Mouse (Mus musculus) cerebellum, postnatal 25 days (tissue): Measurements from ENCODE around the gene 1500009C09Rik.
A peak's percentile ranks its signal among the peaks of the same experiment; 100 is the strongest.

Source experiments
- DNase-seq, 2 experiments: peaks; one replicate each; pipeline ENCODE4 v3.0.0; 2021; ENCODE audit warnings: mixed read lengths in 2 of 2

The 1500009C09Rik gene

DNA sequence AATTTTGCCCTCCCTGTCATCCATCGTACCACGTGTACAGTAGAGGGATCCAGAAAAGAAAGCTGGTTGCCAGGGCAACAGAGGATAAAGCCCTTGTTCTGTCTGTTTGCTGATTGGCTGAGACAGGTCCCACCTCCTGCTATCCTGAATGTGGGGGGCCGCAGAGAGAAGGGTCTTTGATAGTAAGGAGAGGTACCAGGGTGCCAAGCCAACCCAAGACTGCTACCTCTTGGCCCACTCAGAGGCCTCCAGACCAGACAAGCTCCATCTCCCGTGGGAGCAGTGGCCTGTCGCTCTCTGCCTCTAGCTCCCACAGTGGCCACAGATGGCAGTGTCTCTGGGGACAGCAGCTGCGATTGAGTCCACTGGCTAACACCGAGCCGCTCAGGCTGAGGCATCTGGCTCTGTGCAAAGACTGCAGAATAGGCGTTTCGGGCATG is 3.8 kb downstream of the 1500009C09Rik start:
- peak; percentile 71 to 76 for DNase-seq

DNA sequence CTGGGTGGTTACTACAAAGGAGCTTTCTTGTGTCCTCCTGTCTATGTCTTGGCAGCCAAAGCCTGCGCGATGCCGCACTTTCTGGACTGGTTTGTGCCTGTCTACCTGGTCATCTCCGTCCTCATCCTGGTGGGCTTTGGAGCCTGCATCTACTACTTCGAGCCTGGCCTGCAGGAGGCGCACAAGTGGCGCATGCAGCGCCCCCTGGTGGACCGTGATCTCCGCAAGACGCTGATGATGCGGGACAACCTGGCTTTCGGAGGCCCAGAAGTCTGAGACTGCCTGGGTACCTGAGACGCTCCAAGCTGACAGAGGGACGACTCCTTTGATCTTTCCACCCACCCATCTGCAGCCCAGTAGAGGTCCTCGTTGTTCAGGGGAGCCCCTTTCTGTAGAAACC is 7.3 kb downstream of the 1500009C09Rik start:
- DNase-seq = peak; percentile 80 to 89

DNA sequence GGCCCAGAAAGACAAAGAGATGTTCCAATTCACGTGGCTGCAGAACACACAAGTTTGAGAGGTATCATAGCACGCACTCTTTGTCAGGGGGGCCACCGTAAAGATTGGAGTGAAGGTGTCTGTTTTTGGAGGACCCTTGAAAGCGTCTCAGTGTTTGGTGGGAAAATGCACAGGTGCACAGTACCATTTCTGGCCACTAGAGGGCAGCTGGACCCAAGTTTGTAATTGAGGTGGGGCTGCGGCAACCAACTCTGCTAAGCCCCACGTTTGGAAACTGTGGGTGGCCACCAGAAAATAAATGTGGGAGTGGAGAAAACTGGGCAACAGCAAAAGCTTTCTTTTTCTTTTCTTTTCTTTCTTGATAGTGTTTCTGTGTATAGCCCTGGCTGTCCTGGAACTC is 14.2 kb downstream of the 1500009C09Rik start:
- peak; percentile 84 to 88 for DNase-seq

- no peak for DNase-seq
Observed at GRCm38 (mm10) chr15:82268185-82268584, 16.0 kb downstream of the 1500009C09Rik start.

DNA sequence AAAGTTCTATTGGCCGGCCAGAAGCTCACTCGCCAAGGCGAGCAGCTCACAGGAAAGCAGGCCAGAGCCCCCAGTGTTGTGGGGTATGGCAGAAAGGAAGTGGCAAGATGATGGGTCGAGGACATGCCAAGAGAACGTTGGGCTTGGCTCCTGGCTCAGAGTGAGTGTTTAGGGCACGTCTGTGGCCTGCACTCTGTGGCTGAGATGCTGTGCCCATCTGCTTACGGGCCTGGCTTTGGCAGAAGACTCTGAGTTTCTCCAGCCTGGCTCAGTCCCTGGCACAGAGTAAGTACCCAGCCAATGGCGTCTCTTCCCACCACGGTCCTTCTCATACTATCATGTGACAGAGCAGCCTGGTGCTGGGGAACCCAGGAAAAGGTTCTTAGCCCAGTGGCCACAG is 16.6 kb downstream of the 1500009C09Rik start:
- DNase-seq = peak; percentile 71 to 77

DNA sequence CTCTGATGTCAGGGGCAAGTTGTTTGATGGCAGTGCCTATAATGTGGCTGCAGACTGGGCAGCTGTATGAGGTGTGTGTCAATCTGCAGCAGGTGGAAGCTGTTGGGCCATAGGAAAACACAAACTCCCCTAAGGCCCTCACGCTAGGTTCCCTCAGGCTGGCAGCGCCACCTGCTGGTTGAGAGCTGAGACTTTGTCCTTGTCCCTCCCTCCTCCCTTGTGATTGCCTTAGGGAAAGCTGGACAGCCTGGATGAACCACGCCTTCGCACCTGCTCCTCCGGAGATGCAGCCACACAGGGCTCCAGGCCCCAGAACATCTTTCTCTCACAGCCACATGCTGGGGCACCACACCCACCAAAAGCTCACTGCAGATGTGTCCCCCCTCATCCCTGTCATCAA is 19.0 kb downstream of the 1500009C09Rik start:
- peak; percentile 86 to 93 for DNase-seq

- DNase-seq = peak; percentile 56 to 65
Observed at GRCm38 (mm10) chr15:82272295-82272694, 20.1 kb downstream of the 1500009C09Rik start.

GRCm38 (mm10) chr15:82274593-82274926 is 22.4 kb downstream of the 1500009C09Rik start, which contains the start of gene Sept3:
Gene Sept3 (plus strand): TSS chr15:82274893.
- DNase-seq = no peak

DNA sequence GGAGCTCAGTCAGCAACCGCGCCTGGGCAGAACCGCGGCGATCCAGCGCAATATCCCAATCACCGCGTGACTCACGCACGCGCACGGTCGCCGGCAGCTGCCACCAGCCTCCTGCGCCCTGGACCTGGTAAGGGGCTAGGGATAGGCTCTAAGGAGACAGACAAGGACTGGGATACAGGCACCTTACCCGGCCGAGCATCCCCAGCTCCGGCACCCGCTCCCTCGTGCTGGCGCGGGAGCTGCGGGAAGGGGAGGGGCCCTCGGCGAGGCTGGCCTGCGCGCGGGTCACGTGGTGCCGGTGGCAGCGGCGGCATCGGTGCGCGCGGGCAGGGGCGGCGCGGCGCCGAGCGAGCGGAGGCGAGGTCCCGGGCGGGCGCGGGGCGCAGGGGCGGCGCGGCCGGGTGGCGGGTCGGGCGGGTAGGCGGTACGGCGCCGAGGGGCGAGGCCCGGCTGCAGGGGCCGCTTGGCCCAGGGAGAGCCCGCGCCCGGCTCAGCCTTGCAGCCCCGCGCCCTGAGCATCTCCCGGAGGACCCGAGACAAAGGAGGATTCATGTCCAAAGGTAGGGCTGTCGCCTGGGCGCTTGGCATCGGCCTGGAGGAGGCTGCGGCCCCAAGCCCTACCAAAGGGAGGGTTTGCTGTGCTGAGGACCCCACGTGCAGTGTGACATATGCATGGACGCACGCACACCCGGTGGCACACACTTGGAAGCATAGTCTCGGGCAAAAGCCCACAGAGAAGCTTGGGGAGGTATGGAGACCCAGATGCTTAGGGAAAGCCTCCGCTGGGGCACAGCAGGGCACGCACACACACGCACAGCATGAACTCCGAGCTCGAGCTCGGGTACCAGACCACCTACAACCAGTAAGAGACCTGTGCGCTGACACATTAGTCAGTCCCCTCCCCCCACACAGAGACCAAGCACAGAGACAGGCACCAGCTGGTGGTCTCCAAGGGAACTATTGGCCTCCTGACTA is 23.0 kb downstream of the 1500009C09Rik start:
- DNase-seq = peak; percentile 92 to 95

GRCm38 (mm10) chr15:82277591-82277990 is 25.4 kb downstream of the 1500009C09Rik start:
- peak; percentile 93 for DNase-seq

GRCm38 (mm10) chr15:82280638-82281037 is 28.4 kb downstream of the 1500009C09Rik start:
- DNase-seq = peak; percentile 41 to 47

DNA sequence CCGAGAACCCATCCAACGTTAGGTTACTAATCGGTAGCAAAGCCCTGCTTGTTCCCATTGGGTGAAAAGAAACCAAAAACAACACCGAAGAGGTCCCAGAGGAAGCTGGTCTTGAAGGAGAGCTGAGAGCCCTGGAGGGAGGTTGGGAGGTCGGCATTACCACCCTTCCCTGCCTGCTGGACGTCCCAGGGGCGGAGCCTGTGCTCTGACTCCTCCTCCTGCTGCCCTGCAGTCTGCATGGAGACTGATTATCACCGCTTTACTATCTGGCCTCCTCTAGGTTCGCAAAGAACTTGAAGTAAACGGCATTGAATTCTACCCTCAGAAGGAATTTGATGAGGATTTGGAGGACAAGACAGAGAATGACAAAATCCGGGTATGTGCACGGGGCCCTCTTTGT is 34.0 kb downstream of the 1500009C09Rik start:
- DNase-seq = no peak

DNA sequence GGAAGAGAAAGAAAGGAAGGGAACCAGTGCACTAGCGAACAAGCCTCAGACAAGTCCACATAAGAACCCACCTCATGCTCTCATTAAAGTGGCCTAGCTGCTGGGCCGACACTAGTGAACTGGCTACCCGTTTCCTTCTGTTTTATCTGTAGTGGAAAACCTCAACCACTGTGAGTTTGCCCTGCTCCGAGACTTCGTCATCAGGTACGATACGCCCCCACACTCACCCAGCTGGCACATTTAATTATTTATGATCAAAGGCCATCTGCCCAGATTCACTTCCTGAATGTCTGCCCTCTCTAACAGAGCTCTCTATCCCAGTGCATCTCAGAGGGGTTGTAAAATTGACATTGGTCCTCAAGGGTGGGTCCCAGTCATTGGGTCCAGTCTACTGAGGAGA is 38.1 kb downstream of the 1500009C09Rik start:
- no peak for DNase-seq

DNA sequence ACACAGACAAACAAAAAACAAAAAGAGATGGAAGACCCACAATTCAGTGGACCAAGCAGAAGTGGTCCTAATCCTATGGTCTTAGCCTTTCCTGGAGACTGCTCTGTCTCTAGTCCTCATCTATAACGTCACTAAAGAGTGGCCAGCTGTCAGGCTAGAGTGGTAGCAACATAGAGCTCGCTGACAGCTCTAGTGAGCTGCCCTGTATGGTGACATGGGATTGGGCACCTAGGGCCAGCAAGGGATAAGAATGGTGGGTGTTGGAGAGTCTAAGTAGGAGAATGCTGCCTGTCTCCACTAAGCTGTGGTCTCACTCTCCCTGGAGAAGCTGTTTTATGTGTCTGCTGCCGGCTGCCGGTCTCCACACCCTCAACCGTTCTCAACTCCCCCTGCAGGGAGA is 40.7 kb downstream of the 1500009C09Rik start:
- DNase-seq = no peak

GRCm38 (mm10) chr15:82293271-82293711 is 41.1 kb downstream of the 1500009C09Rik start:
- DNase-seq = peak; percentile 35 to 44

DNA sequence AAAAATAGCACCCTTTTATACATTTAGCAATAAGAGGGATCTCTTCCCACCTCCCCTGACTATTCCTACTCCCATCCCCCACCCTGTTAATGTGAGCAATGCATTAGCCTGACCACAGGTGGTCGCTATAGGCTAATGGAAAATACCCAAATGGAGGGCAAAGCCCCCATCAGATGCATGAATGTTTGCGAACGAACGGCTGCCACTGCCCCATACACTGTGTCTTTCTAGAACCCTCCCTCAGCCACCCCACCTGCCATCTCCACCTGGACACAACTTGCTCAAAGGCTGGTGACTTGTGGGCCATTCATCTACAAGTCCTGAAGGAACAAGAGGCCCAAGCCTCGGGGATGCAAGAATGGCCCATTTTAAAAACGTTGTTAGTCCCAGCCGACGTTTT is 41.9 kb downstream of the 1500009C09Rik start:
- peak; percentile 37 to 43 for DNase-seq

DNA sequence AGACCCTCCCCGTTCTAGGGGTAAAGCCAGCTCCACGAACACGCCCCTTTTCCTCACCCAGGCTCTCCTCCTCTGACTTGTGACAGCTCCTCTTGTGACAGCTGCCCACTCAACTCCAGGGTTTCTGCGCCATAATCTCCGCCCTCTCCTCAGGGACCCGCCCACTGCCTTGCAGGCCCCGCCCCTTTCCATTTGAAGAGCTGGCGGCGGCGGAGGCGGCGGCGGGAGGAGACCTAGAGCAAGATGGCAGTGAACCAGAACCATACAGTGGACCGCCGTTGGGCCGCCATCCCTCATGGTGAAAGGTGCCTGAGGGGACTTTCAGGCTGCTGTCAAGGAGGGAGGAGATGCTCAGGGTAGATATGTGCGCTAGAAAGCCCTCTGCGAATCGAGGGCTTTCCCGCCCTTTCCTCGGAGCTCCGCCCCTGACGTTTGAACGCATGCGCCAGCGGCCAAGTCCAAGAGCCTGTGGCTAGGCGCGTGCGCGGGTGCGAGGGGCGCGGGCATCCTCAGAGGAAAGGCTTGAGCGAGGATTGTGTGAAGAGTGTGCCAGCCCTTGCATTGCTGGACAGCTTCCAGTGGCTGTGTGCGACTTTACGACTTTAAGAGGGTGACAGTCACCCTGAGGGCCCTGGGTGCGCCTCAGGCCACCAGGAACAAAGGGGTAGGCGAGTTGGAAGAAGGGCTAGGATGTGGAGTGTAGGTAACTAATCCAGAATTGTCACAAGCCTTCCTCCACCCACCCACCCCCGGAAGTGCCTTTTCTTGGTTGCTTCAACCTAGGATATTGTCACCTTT is 46.8 kb downstream of the 1500009C09Rik start, which contains the start of gene Wbp2nl:
Wbp2nl (plus strand) TSS at position 191 of the 798 bp plus-strand sequence.
- peak in 1 of 2 experiments; percentile 47 for DNase-seq

- DNase-seq = no peak
Observed at GRCm38 (mm10) chr15:82307107-82307506, 54.9 kb downstream of the 1500009C09Rik start.

- no peak for DNase-seq
Observed at GRCm38 (mm10) chr15:82308416-82308815, 56.2 kb downstream of the 1500009C09Rik start.
